Mouse (Mus musculus) embryonic facial prominence, embryonic 11.5 days (tissue): ENCODE results near the gene Gm7694. TPM values are rescaled to one million over a fixed set of nuclear protein-coding genes. Genes with fewer than 3 reads are reported as not detected.

ENCODE experiments used
- ATAC-seq: fragments of 200-750 bp; cut with Nextera tagmentation; replicated peaks from 2 replicates; pipeline ENCODE4 v1.8.0; 2017; ENCODE audit warnings: low read depth; ENCODE audit not compliant: insufficient number of reproducible peaks, low FRiP score, low TSS enrichment
- DNase-seq: peaks from one replicate; pipeline ENCODE4 v3.0.0-alpha.2; 2015; ENCODE audit warnings: low spot score
- H3K27ac ChIP-seq: fragments of 300-500 bp; sonication (generic); replicated peaks from 2 replicates; pipeline ENCODE4 v1.5.1; 2014; ENCODE audit warnings: mild to moderate bottlenecking, low read depth, low read length, control low read depth
- H3K27me3 ChIP-seq: fragments of 300-500 bp; sonication (generic); 2 replicates; pipeline ENCODE4 v1.6.1; 2014; ENCODE audit warnings: mild to moderate bottlenecking, low read length, moderate library complexity, mixed read lengths; ENCODE audit not compliant: control insufficient read depth, insufficient read depth
- H3K36me3 ChIP-seq: fragments of 300-500 bp; sonication (generic); replicated peaks from 2 replicates; pipeline ENCODE4 v1.6.1; 2014; ENCODE audit warnings: low read depth, mild to moderate bottlenecking, low read length, moderate library complexity, mixed read lengths; ENCODE audit not compliant: control insufficient read depth, insufficient read depth
- H3K4me1 ChIP-seq: fragments of 300-500 bp; sonication (generic); 2 replicates; pipeline ENCODE4 v1.6.1; 2014; ENCODE audit warnings: low read length, mixed read lengths; ENCODE audit not compliant: control insufficient read depth, insufficient read depth
- H3K4me2 ChIP-seq: fragments of 300-500 bp; sonication (generic); 2 replicates; pipeline ENCODE4 v1.6.1; 2014; ENCODE audit warnings: low read depth, mild to moderate bottlenecking, control low read depth, low read length, moderate library complexity
- H3K4me3 ChIP-seq: fragments of 300-500 bp; sonication (generic); 2 replicates; pipeline ENCODE4 v1.5.1; 2014; ENCODE audit warnings: low read depth, low read length, control low read depth
- H3K9ac ChIP-seq: fragments of 300-500 bp; sonication (generic); replicated peaks from 2 replicates; pipeline ENCODE4 v1.6.1; 2014; ENCODE audit warnings: mild to moderate bottlenecking, control low read depth, low read length
- H3K9me3 ChIP-seq: fragments of 300-500 bp; sonication (generic); replicated peaks from 2 replicates; pipeline ENCODE4 v1.6.1; 2016; ENCODE audit warnings: mild to moderate bottlenecking, low read length, inconsistent platforms, mixed read lengths; ENCODE audit not compliant: control insufficient read depth
- WGBS: fragments of 180-500 bp; shearing (Covaris S2); extraction: QIAGEN DNeasy Blood & Tissue Kit; methylation state at CpG from one replicate; pipeline ENCODE4 v1.1.7; 2014; 5-methylcytosine and 5-hydroxymethylcytosine counted together
- polyA plus RNA-seq: library from polyadenylated mRNA; unstranded; fragments of >200 nt; fragmentation: Nextera tagmentation; extraction: Ambion mirVana; gene quantifications from 2 replicates; pipeline ENCODE4 v1.2.1, GENCODE M21; 2014

The Gm7694 gene
- polyA plus RNA-seq, 1 experiment from 2014 or later = 1.4 TPM

GRCm38 (mm10) chr1:170277016-170277415, 29.1 kb downstream of the Gm7694 start, which contains the start of gene Sh2d1b1:
Gene Sh2d1b1 (plus strand): TSS chr1:170277320.
- Histone ChIP-seq H3K4me3 (no peak within 1 kb of the TSS), H3K9me3 (no peaks in the 10 kb centered on the region), H3K36me3 (no peaks in the 10 kb centered on the region), H3K27ac (no peak within 1 kb of the TSS), H3K9ac (no peak within 1 kb of the TSS), H3K4me1 (no peaks in the 10 kb centered on the region), H3K27me3 (no peaks in the 10 kb centered on the region), H3K4me2 (no peak within 1 kb of the TSS)
- ATAC-seq (no peak), DNase-seq (no peak)
- 86% methylated on average over 2 of the region's 3 CpGs for WGBS

- H3K4me3 ChIP-seq = no peak overlapping the region
- no peak overlapping the region for H3K27ac ChIP-seq
- no peak overlapping the region for H3K9ac ChIP-seq
- DNase-seq = no peak
- no peaks in the 10 kb centered on the region for H3K9me3 ChIP-seq
- H3K4me1 ChIP-seq = no peaks in the 10 kb centered on the region
- no peaks in the 10 kb centered on the region for H3K27me3 ChIP-seq
- no peaks in the 10 kb centered on the region for H3K36me3 ChIP-seq
- ATAC-seq = no peak
- H3K4me2 ChIP-seq = no peak overlapping the region
These were observed 32.9 kb downstream of the Gm7694 start for GRCm38 (mm10) chr1:170273252-170273651.

- no peak overlapping the region for H3K4me2 ChIP-seq
- H3K9me3 ChIP-seq = no peaks in the 10 kb centered on the region; the same call in 1 of the 2 replicates
- no peak overlapping the region for H3K4me3 ChIP-seq
- H3K27me3 ChIP-seq = no peaks in the 10 kb centered on the region
- DNase-seq = no peak
- no peak overlapping the region for H3K9ac ChIP-seq
- ATAC-seq = no peak
- no peaks in the 10 kb centered on the region for H3K4me1 ChIP-seq
- no peaks in the 10 kb centered on the region for H3K36me3 ChIP-seq
- 85% methylated on average over 4 of the region's 4 CpGs for WGBS
- no peak overlapping the region for H3K27ac ChIP-seq
These were observed 35.4 kb downstream of the Gm7694 start for GRCm38 (mm10) chr1:170270696-170271095.

- WGBS = 83% methylated on average over 6 of the region's 6 CpGs
- no peak overlapping the region for H3K9ac ChIP-seq
- no peaks in the 10 kb centered on the region for H3K27me3 ChIP-seq
- H3K4me3 ChIP-seq = no peak overlapping the region
- H3K9me3 ChIP-seq = no peaks in the 10 kb centered on the region; the same call in 1 of the 2 replicates
- H3K36me3 ChIP-seq = no peaks in the 10 kb centered on the region
- DNase-seq = no peak
- ATAC-seq = no peak
- H3K4me2 ChIP-seq = no peak overlapping the region
- H3K4me1 ChIP-seq = no peaks in the 10 kb centered on the region
- H3K27ac ChIP-seq = no peak overlapping the region
These were observed 35.9 kb downstream of the Gm7694 start for GRCm38 (mm10) chr1:170270281-170270680.

GRCm38 (mm10) chr1:170255560-170255910, 50.6 kb downstream of the Gm7694 start:
- Histone ChIP-seq H3K9me3 (no peaks in the 10 kb centered on the region), H3K4me1 (no peaks in the 10 kb centered on the region), H3K4me2 (peak overlapping the region; percentile 64), H3K36me3 (no peaks in the 10 kb centered on the region), H3K27me3 (no peaks in the 10 kb centered on the region), H3K4me3 (peak overlapping the region; percentile 73), H3K9ac (peak overlapping the region; percentile 89), H3K27ac (no peak overlapping the region)
- WGBS = 6% methylated on average over 29 of the region's 32 CpGs
- DNase-seq (peak; percentile 94), ATAC-seq (peak; percentile 98)

GRCm38 (mm10) chr1:170254893-170255559, 51.1 kb downstream of the Gm7694 start:
- H3K36me3 ChIP-seq = no peaks in the 10 kb centered on the region
- H3K27ac ChIP-seq = no peak overlapping the region
- peak overlapping the region; percentile 89 for H3K9ac ChIP-seq
- no peaks in the 10 kb centered on the region for H3K4me1 ChIP-seq
- ATAC-seq (peak; percentile 76), DNase-seq (peak; percentile 6)
- H3K4me2 ChIP-seq = peak overlapping the region; percentile 64
- H3K27me3 ChIP-seq = no peaks in the 10 kb centered on the region
- 29% methylated on average over 27 of the region's 30 CpGs for WGBS
- H3K4me3 ChIP-seq = peak overlapping the region; percentile 73
- no peaks in the 10 kb centered on the region for H3K9me3 ChIP-seq

Other genes with a start within 250 kb of the Gm7694 start
- gene Ddr2, start 195.6 kb downstream of the Gm7694 start, polyA plus RNA-seq = 78.7 and 87.5 TPM in 2 replicates
- 66.3 and 71.4 TPM in 2 replicates for gene Uap1, start 131.4 kb downstream of the Gm7694 start, polyA plus RNA-seq
- 11.8 and 14.0 TPM in 2 replicates for gene Uhmk1, start 90.9 kb downstream of the Gm7694 start, polyA plus RNA-seq
- gene Sh2d1b2, start 73.6 kb downstream of the Gm7694 start, polyA plus RNA-seq = 0.11 TPM in 1 of 2 replicates, not detected in the other
- not detected in 2 replicates for gene Sh2d1b1, start 29.0 kb downstream of the Gm7694 start, polyA plus RNA-seq
- 0.28 and 0.39 TPM in 2 replicates for gene Spata46, start 2.5 kb upstream of the Gm7694 start, polyA plus RNA-seq